Mouse (Mus musculus) cerebellum, adult (tissue): ENCODE results near the gene Slc35g2.

Source experiments
- ATAC-seq: cut with Nextera tagmentation; 2 replicates; pipeline ENCODE4 v1.9.2; 2017; ENCODE audit warnings: mild to moderate bottlenecking, moderate library complexity, mixed read lengths; ENCODE audit not compliant: insufficient number of reproducible peaks, low FRiP score, low TSS enrichment

Slc35g2 gene

DNA sequence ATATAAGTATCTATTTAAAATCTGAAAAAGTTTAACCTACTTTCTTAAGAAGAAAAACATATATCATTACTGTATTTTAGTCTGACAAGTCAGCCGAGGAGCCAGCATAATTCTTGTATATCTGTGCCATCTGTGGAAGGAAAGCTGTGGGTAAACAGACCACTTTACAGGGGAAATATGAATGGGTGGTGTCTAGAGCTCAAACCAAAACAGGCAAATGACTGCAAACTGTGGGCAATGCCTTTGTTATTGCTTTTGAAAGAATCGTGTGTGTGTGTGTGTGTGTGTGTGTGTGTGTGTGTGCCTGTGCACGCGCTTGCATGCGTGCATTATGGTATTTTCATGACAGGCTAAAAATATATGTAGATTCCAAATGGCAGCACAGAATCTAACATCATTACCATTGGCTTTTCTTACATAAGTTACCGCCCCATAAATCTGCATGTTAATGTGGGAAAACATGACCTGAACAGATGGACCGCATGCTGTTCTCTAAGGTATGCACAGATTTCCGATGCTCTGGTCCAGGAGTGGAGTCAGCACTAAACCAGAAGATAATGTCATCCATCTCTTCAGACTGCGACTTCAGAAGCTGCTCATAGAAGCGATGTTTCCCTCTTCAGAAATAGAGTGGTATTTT is 10.5 kb downstream of the Slc35g2 start:
- ATAC-seq, result peak; percentile 75; the same call in 1 of the 2 replicates

DNA sequence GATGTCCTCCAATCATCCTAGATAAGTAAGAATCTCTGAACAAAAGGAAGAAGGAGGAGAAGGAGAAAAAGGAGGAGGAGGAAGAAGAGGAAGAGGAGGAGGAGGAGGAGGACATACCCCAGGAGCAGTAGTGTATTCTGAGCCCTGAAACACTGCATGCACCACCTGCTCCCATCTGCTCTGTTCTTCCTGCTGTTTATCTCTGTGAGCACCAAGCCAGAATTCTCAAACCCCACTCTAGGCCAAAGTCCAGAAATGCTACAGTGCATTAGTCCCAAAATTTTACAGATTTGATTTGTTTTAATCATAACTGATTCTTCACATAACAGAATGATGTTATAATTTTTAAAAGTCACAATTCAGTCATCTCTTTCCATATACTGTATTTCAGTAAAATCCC is 11.9 kb downstream of the Slc35g2 start:
- ATAC-seq, result no peak

DNA sequence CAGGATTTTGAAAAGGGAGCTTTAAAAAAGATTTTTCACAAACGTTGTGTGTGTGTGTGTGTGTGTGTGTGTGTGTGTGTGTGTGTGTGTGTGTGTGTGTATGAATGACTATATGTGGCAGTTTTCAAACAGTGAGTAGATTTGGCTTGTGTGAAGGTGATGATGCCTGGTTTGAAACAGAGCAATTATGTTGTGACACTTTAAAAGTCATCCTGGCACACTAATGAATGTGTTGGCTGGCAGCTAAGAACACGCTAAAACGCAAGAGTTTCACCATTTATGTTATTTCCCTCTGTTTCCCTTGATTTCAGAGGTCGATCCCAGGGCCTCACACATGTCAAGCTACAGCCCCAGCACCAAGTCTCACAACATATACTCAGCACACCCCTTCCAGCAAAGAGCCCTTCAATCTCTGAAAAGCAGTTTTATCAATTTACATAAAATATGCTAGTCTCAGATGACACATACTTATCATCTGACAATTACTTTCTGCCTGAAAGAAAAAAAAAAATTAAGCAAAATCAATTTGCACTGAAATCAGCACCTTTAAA is 12.8 kb downstream of the Slc35g2 start:
- ATAC-seq, result no peak

DNA sequence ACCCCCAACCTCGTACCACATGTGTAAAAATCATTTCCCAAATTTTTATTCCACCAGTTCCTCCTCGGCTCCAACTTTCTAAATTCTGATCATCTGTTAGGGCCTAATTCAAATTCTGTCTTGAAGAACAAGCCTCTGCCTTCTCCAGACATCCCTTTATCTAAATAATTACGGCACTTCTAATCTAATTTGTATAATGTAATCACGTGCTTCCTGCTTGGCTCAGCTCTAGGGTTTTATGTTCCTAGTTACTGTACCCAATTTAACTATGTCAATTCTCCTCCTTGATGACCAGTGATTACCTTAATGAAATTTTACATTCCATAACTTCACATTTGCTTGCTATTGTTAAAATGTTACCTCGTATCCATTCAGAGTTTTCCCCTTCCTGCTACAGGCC is 15.2 kb downstream of the Slc35g2 start:
- no peak for ATAC-seq

DNA sequence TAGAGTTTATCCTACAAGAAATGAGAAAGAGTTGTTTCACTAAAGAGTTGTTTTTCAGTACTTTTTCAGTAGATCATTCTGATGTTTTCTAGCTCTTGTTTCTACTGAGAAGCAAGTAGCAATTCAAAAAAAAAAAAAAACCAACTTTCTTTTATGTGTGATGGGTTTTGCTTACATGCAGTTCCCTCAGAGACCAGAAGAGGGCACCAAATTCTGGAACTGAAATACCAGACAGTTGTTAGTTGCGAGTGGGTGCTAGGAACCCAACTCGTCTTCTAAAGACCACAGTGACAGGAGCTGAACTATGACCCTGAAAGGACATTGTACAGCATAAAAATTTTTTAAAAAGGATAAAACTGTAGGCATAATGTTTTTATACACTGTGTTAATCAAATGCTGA is 22.6 kb downstream of the Slc35g2 start:
- no peak for ATAC-seq

DNA sequence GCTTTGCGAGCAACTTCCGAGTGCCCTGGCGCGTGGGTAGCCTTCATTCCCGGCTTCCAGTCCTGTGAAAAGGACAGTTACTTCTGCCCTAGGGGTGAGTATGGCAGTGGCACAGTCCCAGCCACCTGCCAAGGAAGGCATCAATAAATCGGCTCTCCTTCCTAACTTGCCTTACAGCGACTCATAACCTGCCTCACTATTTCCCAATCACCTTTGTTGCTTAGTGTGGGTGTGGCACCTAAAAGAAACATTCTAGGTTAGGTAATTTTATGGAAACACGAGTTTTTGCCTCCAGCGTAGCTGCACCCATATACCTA is 24.3 kb downstream of the Slc35g2 start:
- peak; percentile 16; the same call in 1 of the 2 replicates for ATAC-seq

DNA sequence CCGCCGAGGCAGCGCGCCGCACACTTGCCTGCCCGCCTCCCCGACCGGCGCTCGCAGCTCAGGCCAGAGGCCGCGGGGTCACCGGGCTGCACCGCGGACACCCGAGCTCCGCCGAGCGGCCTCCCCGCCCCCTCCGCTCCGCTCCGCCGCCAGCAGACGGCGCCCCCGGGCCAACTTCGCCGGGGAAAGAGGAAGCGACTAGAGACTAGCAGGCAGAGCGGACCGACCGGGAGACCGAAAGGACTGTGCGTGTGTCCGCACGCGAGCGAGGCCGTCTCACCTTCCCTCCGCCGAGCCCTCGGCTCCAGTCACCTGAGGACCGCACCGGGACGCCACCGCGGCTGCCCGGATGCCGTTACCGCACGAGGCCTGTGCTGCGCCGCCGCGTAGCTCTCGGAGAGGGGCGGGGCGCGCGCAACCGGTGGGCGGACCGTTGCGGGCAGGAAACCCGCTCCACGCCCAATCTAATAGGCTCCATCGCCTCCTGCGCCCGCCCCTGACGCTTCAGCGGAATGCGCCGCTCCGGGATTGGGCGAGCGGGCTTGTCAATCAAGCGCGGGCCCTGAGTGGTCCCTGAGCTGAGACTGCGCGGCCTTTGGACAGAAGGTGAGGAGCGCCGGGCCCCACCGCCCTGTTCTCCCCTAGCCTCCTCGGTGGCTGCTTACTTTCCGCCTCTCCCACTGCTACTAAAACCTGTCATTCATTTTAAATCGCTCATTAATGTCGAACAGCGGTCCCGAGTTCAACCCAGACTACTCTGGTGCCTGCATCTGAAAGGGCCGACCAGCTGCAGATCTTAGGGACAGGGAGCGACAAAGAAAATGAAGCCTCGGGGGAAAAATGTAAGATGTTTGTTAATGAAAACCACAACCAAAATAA is 24.9 kb downstream of the Slc35g2 start, which contains the start of gene Nck1:
Gene Nck1 (minus strand): TSS at position 420 of the 879 bp plus-strand sequence.
- peak; percentile 99 for ATAC-seq

DNA sequence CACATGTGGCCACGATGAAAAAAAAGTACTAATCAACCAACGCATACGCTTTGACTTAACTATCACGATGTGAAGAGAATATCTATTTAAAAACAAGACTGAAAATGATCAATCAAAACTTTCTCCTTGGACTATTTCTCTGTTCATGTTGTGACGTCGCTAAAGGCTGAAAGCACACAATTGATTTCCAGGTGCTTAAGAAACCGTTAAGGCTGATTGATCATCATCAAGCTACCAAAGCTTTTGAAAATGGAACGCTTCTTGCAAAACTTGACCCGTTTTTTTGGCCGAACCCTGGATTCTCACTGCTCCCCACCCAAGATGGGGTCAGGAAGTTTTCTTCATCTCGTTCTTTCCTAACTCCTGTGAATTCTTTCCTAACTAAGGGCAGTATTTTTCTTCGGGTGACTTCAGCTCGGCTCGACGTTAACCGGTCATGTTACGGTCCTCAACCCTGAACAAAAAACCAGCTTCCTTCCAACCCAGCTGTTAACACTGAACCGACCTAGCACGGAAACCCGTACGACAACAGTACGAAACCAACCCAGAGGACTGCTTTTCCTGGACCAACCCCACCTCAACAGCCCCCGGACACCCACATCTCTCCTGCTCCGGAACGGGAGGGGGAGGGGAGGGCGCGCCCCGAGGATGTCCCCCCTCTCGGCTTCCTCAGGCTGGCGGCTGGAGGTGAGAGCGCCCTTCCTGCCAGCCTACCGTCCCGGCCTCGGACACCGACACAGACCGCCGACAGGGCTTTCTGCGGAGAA is 25.8 kb downstream of the Slc35g2 start:
- peak; percentile 38; the same call in 1 of the 2 replicates for ATAC-seq

DNA sequence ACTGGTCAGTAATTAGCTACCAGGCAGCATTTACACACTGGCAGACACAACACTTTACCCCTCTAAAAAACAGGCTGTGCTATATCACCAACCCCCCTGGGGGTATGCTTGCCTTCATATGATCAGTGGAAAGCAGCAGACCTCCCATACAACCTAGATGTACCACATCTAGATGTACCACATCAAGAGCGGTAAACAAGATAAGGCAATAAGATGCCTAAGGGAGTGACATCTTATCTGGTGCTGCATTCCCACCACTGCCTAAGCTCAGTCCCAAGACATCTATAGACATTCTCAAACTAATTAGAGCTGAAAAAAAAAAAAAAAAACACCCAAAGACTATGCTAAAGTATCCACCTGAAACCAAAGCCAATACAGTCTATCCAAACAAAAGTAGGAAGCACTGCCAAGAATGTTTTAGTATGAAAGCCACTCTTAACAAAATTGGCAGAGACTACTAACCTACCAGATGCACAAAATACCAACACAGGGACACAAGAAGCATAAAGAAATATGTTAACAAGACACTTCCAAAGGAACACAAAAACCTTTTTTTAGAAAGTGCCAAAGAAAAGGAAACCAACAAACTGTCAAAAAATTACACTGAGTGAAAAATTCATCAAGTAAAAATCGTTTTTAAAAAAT is 35.1 kb downstream of the Slc35g2 start:
- no peak for ATAC-seq

DNA sequence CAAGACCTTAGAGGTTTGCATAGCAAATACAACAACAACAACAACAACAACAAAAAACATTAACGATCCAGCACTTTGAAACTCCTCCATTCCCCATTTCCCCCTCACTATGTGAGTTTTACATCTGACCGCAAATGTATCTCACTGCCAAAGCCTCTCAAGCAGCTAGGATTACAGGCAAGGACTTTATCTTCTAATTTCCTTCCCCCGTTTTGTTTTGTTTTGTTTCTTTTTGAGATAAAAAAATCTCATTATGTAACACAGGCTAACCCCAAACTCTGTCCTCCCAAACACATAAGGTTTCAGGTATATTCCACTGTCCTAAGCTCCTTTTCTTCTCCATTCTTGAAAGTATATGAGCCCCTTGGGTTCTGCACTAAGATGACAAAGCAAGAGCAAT is 36.2 kb downstream of the Slc35g2 start:
- ATAC-seq, result no peak

DNA sequence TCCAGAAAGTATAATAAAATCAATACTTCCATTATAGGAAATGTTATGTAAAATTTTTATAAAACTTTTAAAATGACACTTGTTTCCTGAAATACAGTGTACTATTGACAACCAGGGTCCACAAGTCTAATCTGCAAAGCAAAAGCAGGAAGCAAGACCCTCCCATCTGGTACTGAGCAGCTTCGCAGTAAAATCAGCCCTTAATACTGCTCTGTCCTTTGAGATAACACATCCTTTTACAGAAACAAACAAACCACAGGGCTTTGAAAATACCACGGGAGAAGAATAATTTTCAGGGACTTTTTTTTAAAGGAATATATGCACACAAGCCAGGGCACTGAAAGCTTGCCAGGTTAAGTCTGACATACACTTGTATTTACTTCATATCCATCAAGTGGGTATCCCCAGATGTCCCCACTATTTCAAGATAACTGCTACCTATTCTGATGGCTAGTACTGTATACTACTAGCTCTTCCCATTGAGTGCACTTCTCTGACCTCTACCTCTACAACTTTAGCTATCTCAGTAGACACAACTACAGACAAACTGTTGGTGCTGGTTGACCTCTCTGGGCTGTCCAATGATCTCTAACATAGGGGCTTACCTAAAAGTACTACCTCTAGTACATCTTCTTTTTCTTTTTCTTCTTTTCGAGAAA is 37.9 kb downstream of the Slc35g2 start:
- ATAC-seq, result no peak

DNA sequence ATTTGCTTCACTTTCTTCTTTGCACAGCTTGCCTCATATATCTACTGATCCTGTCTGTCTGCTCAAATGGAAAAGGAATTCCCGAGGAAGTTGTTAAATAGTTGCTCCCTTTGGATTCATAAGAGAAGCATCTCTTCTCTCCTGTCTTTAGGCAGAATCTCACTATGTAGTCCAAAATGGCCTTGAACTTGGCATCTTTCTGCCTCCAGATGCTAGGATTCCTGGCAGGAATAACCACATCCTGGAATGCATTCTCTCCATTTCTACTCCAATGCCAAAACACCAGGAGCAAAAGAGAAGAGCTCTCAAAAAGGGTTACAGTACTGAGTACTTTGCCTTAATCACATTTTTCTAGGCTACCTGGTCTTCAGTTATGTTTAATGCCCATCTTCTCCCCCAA is 39.6 kb downstream of the Slc35g2 start:
- ATAC-seq, result no peak

DNA sequence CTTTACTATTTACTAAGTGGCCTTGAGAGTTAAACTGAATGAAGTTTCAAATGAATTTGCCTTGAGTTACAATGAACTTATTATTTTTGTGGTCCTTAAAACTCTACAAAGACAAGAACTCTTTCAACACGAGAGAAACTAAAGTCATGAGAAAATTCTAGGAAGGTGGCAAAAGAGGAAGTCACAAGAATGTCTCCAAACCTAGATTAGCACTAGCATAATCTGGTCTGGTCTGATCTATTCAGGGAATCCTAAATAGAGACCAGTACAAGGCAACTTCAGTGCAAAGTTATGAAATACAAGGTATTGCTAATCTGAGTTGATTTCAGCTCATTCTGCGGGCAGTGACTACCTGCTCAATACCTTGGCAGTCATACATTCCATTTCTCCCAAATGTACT is 45.7 kb downstream of the Slc35g2 start:
- ATAC-seq, result no peak

DNA sequence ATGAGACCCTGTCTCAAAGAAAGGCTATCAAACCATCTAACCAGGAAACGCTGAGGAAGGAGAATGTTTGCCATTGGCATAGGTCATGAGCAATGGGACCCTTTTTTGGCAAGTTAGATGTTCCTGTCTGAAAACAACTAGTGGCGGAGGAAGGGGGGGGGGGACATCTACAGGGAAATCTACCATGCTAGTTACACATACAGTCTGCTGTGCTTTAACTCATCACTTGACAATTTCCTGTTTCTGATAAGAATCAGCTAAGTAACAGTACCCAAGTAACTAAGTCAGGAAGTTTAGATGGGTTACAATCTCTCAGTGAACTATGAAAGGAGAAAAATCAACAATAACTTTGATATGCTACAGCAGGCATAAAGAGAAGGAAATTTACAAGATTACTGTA is 48.9 kb downstream of the Slc35g2 start:
- ATAC-seq, result no peak

DNA sequence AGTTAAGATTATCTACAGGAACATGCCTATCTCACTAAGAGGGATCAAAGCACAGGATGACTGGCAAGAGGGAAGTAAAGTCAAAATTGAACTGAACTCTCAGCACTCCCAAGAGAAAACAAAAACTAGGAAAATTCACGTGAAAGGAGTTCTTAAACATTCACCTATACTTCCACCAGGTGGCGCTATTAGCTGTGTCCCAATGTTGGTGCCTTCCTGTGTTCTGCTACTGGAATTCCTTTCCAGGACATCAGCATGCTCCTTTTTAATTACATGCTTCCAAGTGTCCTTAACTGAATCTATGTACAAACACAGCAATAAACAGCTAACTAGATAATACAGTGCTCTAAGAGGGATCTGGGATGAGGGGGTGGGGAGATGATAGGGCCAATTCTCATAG is 50.3 kb downstream of the Slc35g2 start:
- peak; percentile 31; the same call in 1 of the 2 replicates for ATAC-seq

DNA sequence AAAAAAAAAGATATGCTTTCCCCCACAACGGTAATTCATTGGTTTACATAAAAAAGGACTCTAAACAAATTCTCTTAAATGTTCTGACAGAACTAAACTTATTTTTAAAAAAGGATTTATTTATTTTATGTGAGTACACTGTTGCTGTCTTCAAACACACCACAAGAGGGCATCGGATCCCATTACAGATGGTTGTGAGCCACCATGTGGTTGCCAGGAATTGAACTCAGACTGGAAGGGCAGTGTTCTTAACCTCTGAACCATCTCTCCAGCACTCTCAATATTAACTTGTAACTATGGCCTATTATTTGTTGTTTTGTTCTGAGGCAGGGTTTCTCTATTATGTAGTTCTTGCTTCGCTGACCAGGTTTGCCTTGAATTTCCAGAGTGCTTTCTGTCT is 50.9 kb downstream of the Slc35g2 start:
- ATAC-seq, result no peak

DNA sequence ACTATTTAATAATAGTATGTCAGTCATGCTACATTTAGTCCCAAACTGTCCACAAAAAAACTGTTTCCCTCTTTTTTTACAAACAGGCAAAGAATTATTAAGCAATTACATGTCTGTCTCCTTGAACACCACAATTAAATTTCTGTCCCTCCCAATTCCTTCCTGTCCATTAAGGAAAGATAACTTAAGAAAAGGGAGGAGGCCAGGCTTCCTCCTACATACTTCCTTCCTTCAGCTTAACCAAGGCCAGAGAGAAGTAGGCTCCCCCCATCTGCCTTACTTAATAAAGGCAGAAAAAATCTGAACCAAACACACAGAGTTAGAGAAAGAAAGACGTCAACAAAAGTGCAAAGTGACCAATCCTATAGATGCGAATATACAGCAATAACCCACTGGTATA is 63.3 kb downstream of the Slc35g2 start:
- ATAC-seq, result no peak

DNA sequence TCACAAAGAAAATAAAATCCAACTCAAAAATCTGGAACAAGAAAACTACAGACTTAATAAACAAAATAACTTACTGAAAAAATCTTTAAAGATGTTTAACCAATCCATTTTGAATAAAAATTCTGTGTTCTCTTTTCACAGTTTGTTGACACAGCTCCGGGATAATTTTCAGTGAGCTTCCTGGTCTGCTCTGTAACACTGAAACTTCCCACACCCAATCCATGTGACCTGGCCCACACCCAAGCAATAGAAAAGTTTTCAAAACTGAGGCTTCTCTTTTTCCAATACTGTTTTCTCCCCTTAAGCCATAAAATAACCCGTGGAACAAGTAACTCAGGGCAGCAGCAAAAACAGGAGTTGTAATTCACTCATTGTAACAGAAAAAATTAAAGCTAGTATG is 64.2 kb downstream of the Slc35g2 start:
- no peak for ATAC-seq

DNA sequence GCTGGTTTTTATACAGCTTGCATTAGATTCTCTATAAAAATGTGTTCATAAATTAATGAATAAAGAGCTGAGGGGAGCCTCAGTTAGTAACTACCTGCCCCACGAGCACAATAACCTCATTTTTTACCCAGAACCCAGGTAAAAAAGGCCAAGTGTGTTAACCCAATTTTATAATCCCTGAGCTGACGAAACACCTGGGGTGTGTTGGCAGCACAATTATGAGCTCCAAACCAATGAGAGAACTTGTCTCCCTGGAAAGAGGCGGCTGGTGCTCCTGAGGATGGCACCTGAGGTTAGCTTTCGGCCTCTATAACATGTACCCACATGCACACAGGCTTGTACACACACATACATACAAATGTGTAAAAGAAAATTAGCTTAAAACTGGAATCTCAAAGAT is 65.4 kb downstream of the Slc35g2 start:
- ATAC-seq, result no peak
